Mouse (Mus musculus) frontal cortex, adult (tissue): ENCODE measurements around the gene Capn7.
A peak's percentile ranks its signal among the peaks of the same experiment; 100 is the strongest.

Experiments used
- ATAC-seq: cut with Nextera tagmentation; 2 replicates; pipeline ENCODE4 v1.9.2; 2017; ENCODE audit warnings: mild to moderate bottlenecking, moderate library complexity, mixed read lengths; ENCODE audit not compliant: low TSS enrichment

Gene Capn7

GRCm38 (mm10) chr14:31365350-31365749, 28.9 kb downstream of the Capn7 start:
- peak; percentile 62; the same call in 1 of the 2 replicates for ATAC-seq

- no peak for ATAC-seq
Measured at GRCm38 (mm10) chr14:31367951-31368350, 31.5 kb downstream of the Capn7 start.

- peak; percentile 60 for ATAC-seq
Measured at GRCm38 (mm10) chr14:31369377-31369776, 32.9 kb downstream of the Capn7 start.

- no peak for ATAC-seq
Measured at GRCm38 (mm10) chr14:31374390-31374789, 38.0 kb downstream of the Capn7 start.

DNA sequence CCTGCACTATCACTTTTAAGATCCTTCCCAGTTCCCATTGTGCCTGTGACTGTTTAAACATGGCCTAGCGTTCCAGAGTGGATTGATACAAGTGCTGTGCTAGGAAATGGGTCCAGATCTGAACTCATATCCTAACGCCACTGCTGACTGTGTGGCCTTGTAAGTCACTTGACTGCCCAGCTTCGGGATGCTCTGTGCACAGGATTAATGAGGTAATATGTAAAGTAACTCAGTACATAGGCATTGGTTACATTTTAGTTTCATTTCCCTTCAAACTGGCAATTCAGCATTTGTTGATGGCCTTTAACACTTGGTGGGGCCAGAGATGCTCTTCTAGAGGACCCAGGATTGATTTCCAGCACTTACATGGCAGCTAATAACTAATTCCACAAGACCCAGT, 39.9 kb downstream of the Capn7 start:
- ATAC-seq: no peak

DNA sequence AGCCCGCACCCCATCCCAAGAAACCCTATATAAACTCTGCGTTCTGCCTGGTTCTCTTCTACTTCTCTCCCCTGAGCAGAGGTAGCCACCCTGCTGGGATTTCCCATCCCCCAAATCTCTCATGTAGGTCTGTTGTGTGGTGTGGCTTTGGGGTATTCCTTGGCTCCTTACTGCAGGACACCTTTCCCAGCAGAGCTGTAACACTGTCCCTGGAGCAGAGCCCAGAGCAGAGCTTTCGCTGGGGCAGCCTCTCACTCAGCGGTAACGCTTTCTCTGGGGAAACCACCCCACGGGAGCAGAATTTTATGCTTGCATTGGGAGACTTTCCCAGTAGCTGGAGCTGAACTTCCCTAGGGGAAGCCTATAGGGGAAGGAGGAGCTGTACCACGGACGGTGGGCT, 45.8 kb downstream of the Capn7 start:
- no peak for ATAC-seq

GRCm38 (mm10) chr14:31383470-31384050, 47.1 kb downstream of the Capn7 start:
- peak; percentile 82 for ATAC-seq

DNA sequence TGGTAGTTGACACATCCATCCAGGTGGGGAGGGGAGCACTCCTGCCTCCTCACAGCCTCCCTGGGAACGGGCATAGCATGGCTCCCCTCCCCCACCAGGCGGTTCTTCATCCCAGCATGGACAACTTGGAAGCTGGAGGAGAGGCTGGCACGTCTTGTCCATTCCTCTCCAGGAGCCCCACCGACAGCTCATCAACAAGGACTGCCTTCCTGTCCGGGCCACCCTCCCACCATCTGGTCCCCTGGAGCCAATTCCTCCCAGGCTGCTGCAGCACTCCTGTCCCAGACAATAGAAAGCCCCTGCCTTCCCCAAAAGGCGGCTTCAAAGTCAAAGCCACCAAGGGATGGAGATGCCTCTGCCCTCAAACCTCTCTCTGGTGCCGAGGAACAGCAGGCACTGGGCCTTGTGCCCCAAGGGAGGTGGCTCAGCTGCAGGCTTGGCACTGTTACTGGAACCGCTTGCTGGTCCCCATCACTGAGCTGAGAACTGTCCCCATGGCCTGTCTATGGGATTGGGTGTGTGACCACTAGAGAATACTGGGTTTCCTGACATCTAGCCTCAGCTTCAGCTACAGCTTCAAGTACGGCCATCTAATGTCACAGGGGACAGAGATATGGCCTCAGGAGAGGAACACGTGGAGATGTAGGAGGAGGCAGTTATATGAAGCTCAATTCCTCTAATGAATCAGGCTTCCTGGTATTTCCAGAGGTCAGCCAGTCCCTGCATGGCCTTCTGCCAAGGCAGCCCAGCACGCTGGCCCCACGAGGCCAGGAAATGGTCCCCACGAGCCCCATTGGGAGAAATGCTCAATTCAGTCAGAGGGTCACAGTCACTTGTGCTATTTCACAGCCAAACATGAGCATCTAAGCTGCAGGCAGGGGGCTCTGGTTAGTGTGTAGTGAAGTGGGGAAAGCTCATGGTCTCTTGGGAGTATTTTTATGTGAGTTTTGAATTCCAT, 48.2 kb downstream of the Capn7 start:
- no peak for ATAC-seq

- ATAC-seq: no peak
Measured at GRCm38 (mm10) chr14:31385406-31385805, 49.0 kb downstream of the Capn7 start.

DNA sequence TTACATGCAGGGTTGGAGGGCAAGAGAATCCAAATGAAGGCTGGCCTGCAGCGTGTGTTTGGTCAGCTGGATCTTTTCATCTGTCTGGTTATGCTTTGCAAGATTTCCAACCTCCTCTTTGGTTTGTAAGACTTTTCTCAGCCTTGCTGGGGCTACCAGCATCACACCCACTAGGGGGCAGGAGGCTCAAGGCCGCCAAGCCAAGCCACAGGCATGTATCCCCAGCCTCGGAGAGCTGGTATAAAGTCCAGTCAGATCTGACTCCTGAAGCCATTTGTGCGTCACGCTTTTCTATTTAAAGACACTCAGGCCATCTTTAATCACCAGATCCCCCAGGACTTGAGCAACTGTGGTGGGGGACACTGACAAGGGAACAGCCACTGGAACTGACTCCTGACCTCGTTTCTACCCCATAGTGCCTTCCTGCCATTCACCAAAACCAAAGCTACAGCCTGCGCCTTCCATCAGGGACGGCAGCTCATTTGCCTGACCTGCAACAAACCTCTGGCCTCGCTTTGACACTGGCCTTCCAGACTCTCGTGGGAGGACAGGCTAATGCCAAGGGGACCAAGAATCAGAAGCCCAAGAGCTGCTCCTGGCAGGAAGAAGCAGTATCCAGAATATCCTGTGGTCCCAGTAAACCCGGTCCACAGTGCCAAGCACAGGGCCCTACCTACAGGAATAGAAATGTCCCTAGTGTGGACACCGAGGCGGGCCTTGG, 49.7 kb downstream of the Capn7 start:
- no peak for ATAC-seq

GRCm38 (mm10) chr14:31387301-31387981, 51.0 kb downstream of the Capn7 start:
- no peak for ATAC-seq

- ATAC-seq: no peak
Measured at GRCm38 (mm10) chr14:31388086-31388872, 51.8 kb downstream of the Capn7 start.

GRCm38 (mm10) chr14:31389421-31390147, 53.1 kb downstream of the Capn7 start:
- ATAC-seq: no peak

DNA sequence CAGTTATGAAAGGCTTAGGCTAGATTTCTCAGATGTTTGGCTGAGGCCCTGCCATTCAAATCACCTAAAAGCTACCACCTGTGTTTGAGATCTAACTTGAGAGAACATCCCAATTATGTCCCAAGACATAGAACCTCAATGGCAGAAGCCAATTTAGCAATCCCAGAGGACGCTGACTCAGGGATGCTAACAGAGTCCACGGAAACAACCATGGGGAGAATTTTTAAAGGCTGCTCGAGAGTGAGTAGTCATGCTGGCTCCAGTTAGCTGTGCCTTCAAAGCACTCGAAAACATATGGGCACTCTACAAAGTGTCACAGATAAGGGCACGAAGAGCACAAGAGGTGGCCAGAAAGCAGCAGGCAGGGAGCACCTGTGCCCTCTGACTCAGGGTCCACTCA, 55.9 kb downstream of the Capn7 start:
- ATAC-seq: no peak; the same call in 1 of the 2 replicates

- ATAC-seq: peak; percentile 62
Measured at GRCm38 (mm10) chr14:31392873-31393545, 56.6 kb downstream of the Capn7 start.

GRCm38 (mm10) chr14:31393546-31393890, 57.1 kb downstream of the Capn7 start:
- ATAC-seq: no peak

- no peak for ATAC-seq
Measured at GRCm38 (mm10) chr14:31393936-31394630, 57.6 kb downstream of the Capn7 start.

DNA sequence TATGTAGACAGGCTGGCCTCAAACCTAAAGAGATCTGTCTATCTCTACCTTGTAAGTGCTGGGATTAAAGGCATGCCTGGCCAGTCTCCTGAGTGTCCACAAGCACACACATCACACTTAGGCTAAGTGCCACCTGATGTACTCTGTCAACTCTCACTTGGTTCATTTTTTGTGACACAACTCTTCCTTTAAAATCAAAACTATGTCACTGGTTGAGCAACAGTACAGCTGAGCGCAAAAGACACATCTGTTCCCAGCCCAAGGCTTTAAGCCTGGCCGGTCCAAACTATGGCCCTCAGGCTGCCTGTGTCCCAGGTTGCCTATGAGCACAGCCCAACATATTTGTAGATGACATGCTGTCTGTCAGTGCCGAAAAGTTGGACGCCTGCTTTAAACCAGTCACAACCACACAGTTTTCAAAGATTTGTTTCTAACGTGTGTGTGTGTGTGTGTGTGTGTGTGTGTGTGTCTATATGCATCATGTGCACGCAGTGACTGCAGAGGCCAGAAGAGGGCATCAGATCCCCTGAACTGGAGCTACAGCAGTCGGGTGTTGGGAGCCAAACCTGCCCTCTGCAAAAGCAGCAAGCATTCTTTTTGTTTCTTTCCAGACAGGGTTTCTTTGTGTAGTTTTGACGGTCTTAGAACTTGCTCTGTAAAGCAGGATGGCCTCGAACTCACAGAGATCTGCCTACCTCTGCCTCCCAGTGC, 58.5 kb downstream of the Capn7 start:
- ATAC-seq: no peak
